Mouse (Mus musculus) forebrain, embryonic 15.5 days (tissue): ENCODE results near the gene Hpn. TPM values are rescaled to one million over a fixed set of nuclear protein-coding genes. Genes with fewer than 3 reads are reported as not detected.

ENCODE experiments used
- ATAC-seq: fragments of 200-750 bp; cut with Nextera tagmentation; replicated peaks from 2 replicates; pipeline ENCODE4 v1.8.0; 2017; ENCODE audit warnings: mild to moderate bottlenecking, moderate TSS enrichment, moderate library complexity
- H3K27ac ChIP-seq: fragments of 300-500 bp; sonication (generic); replicated peaks from 2 replicates; pipeline ENCODE4 v1.5.1; 2015; ENCODE audit warnings: mild to moderate bottlenecking, inconsistent platforms
- H3K27me3 ChIP-seq: fragments of 300-500 bp; sonication (generic); 2 replicates; pipeline ENCODE4 v1.6.1; 2015; ENCODE audit warnings: inconsistent platforms
- H3K36me3 ChIP-seq: fragments of 300-500 bp; sonication (generic); 2 replicates; pipeline ENCODE4 v1.6.1; 2015; ENCODE audit warnings: mild to moderate bottlenecking, inconsistent platforms
- H3K4me1 ChIP-seq: fragments of 300-500 bp; sonication (generic); 2 replicates; pipeline ENCODE4 v1.6.1; 2015; ENCODE audit warnings: inconsistent platforms
- H3K4me2 ChIP-seq: fragments of 300-500 bp; sonication (generic); replicated peaks from 2 replicates; pipeline ENCODE4 v1.6.1; 2015; ENCODE audit warnings: mild to moderate bottlenecking, inconsistent platforms
- H3K4me3 ChIP-seq: fragments of 300-500 bp; sonication (generic); 2 replicates; pipeline ENCODE4 v1.5.1; 2015; ENCODE audit warnings: mild to moderate bottlenecking, inconsistent platforms
- H3K9ac ChIP-seq: fragments of 300-500 bp; sonication (generic); replicated peaks from 2 replicates; pipeline ENCODE4 v1.6.1; 2015; ENCODE audit warnings: mild to moderate bottlenecking, inconsistent platforms
- H3K9me3 ChIP-seq: fragments of 300-500 bp; sonication (generic); 2 replicates; pipeline ENCODE4 v1.6.1; 2016; ENCODE audit warnings: inconsistent platforms
- WGBS: fragments of 180-500 bp; shearing (Covaris S2); methylation state at CpG from one replicate; pipeline ENCODE4 v1.1.7; 2015; ENCODE audit warnings: mixed read lengths; 5-methylcytosine and 5-hydroxymethylcytosine counted together
- polyA plus RNA-seq: library from polyadenylated mRNA; unstranded; fragments of >200 nt; fragmentation: Nextera tagmentation; extraction: Ambion mirVana; gene quantifications from 2 replicates; pipeline ENCODE4 v1.2.1, GENCODE M21; 2015

The Hpn gene
- polyA plus RNA-seq, 1 experiment from 2014 or later: 0.36 TPM

DNA sequence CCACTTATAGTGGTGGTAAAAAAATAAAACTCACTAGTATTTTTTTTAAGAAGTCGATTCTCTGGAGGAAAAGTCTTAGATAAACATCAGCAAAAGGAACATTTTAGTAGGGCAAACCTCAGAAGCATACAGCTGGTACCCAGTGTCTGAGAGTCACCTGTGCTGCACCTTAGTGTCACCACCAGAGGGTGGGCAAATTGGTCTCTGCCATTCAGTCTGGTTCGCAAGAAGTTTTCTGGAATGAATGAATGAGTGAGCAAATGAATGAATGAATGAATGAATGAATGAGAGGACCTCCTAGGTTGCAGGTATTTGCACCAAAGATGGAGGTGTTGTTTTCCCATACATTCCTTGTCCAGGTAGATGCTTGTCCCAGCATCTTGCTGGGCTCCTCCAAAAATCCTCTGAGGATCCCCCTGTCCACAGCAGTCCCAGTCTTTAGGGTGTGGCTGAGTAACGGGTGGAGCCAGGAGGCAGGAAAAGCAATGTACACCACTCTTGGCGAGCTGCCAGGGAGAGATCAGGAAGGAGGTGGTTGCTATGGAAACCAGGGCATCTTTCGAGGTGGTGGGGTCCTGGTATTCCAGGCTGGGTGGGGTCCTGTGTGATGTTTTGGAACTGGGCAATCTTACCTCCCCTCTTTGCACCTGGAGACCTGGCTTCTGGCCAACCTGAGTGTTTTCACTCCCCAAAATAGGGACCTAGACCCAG, 65.8 kb downstream of the Hpn start:
- 21% methylated on average over 5 of the region's 5 CpGs for WGBS
- H3K4me2 ChIP-seq: peak overlapping the region; percentile 54
- H3K9me3 ChIP-seq: no peaks in the 10 kb centered on the region
- peak overlapping the region; percentile 17; the same call in 1 of the 2 replicates for H3K9ac ChIP-seq
- H3K4me3 ChIP-seq: peak overlapping the region; percentile 38
- peaks cover 39% of the 10 kb centered on the region for H3K4me1 ChIP-seq
- peak overlapping the region; percentile 35; the same call in 1 of the 2 replicates for H3K27ac ChIP-seq
- no peaks in the 10 kb centered on the region for H3K36me3 ChIP-seq
- peaks cover 36% of the 10 kb centered on the region for H3K27me3 ChIP-seq
- peak; percentile 21; the same call in 1 of the 2 replicates for ATAC-seq

Other genes starting within 250 kb of the Hpn start
- not detected in 2 replicates for gene Cd22, start 234.9 kb downstream of the Hpn start, polyA plus RNA-seq
- gene Mag, start 200.4 kb downstream of the Hpn start, polyA plus RNA-seq: 0.77 and 1.0 TPM in 2 replicates
- not detected in 2 replicates for gene Hamp2, start 190.6 kb downstream of the Hpn start, polyA plus RNA-seq
- gene Hamp, start 171.3 kb downstream of the Hpn start, polyA plus RNA-seq: not detected in 2 replicates
- 24.8 and 28.9 TPM in 2 replicates for gene Usf2, start 158.5 kb downstream of the Hpn start, polyA plus RNA-seq
- gene Lsr, start 141.8 kb downstream of the Hpn start, polyA plus RNA-seq: 16.0 and 20.0 TPM in 2 replicates
- gene Fam187b, start 141.5 kb downstream of the Hpn start, polyA plus RNA-seq: 0.34 and 0.62 TPM in 2 replicates
- gene Fxyd5, start 72.8 kb downstream of the Hpn start, polyA plus RNA-seq: 13.4 and 14.7 TPM in 2 replicates
- gene Fxyd7, start 63.8 kb downstream of the Hpn start, polyA plus RNA-seq: 49.2 and 60.4 TPM in 2 replicates
- gene Fxyd1, start 58.1 kb downstream of the Hpn start, polyA plus RNA-seq: 8.2 and 14.7 TPM in 2 replicates
- 0.20 and 0.26 TPM in 2 replicates for gene Lgi4, start 55.9 kb downstream of the Hpn start, polyA plus RNA-seq
- gene Fxyd3, start 38.6 kb downstream of the Hpn start, polyA plus RNA-seq: not detected in 2 replicates
- gene Scn1b, start 11.7 kb upstream of the Hpn start, polyA plus RNA-seq: 4.3 and 4.4 TPM in 2 replicates
- gene Gramd1a, start 40.6 kb upstream of the Hpn start, polyA plus RNA-seq: 246 TPM in 2 replicates
- not detected in 2 replicates for gene Scgb2b2, start 175.2 kb upstream of the Hpn start, polyA plus RNA-seq
- not detected in 2 replicates for gene Scgb1b2, start 176.5 kb upstream of the Hpn start, polyA plus RNA-seq
- gene Scgb2b3, start 246.8 kb upstream of the Hpn start, polyA plus RNA-seq: not detected in 2 replicates